Mouse (Mus musculus) midbrain, embryonic 11.5 days (tissue): Measurements from ENCODE around the gene Krtap10-4. TPM values are rescaled to one million over a fixed set of nuclear protein-coding genes. Genes with fewer than 3 reads are reported as not detected.

Experiments
- ATAC-seq: fragments of 200-750 bp; cut with Nextera tagmentation; 2 replicates; pipeline ENCODE4 v1.8.0; 2017; ENCODE audit warnings: moderate TSS enrichment, moderate library complexity; ENCODE audit not compliant: low FRiP score
- DNase-seq: peaks from one replicate; pipeline ENCODE4 v3.0.0; 2015; ENCODE audit warnings: low spot score; ENCODE audit errors: missing footprints
- H3K27ac ChIP-seq: fragments of 300-500 bp; sonication (generic); 2 replicates; pipeline ENCODE4 v1.5.1; 2014; ENCODE audit warnings: low read depth, low read length
- H3K27me3 ChIP-seq: fragments of 300-500 bp; sonication (generic); 2 replicates; pipeline ENCODE4 v1.6.1; 2014; ENCODE audit warnings: mild to moderate bottlenecking, low read length, moderate library complexity, mixed read lengths; ENCODE audit not compliant: control insufficient read depth, insufficient read depth
- H3K36me3 ChIP-seq: fragments of 300-500 bp; sonication (generic); 2 replicates; pipeline ENCODE4 v1.6.1; 2014; ENCODE audit warnings: mild to moderate bottlenecking, low read length, moderate library complexity, mixed read lengths; ENCODE audit not compliant: control insufficient read depth, insufficient read depth
- H3K4me1 ChIP-seq: fragments of 300-500 bp; sonication (generic); 2 replicates; pipeline ENCODE4 v1.6.1; 2014; ENCODE audit warnings: low read length; ENCODE audit not compliant: control insufficient read depth, insufficient read depth
- H3K4me2 ChIP-seq: fragments of 300-500 bp; sonication (generic); 2 replicates; pipeline ENCODE4 v1.6.1; 2014; ENCODE audit warnings: mild to moderate bottlenecking, moderate library complexity
- H3K4me3 ChIP-seq: fragments of 300-500 bp; sonication (generic); 2 replicates; pipeline ENCODE4 v1.5.1; 2014; ENCODE audit warnings: low read depth, low read length
- H3K9ac ChIP-seq: fragments of 300-500 bp; sonication (generic); 2 replicates; pipeline ENCODE4 v1.6.1; 2014; ENCODE audit warnings: low read length
- H3K9me3 ChIP-seq: fragments of 300-500 bp; sonication (generic); 2 replicates; pipeline ENCODE4 v1.6.1; 2016; ENCODE audit warnings: low read length; ENCODE audit not compliant: control insufficient read depth
- WGBS: fragments of 180-500 bp; shearing (Covaris S2); extraction: QIAGEN DNeasy Blood & Tissue Kit; methylation state at CpG from one replicate; pipeline ENCODE4 v1.1.7; 2014; 5-methylcytosine and 5-hydroxymethylcytosine counted together
- polyA plus RNA-seq: library from polyadenylated mRNA; unstranded; fragments of >200 nt; fragmentation: Nextera tagmentation; extraction: Ambion mirVana; gene quantifications from 2 replicates; pipeline ENCODE4 v1.2.1, GENCODE M21; 2014

Gene Krtap10-4
- polyA plus RNA-seq, 1 experiment from 2014 or later = not detected

GRCm38 (mm10) chr10:77846503-77846902 lies 19.6 kb upstream of the Krtap10-4 start, which contains the start of gene Gm36176:
TSS of gene Gm36176 (plus strand) at chr10:77846803.
- Histone ChIP-seq H3K9me3 (peaks cover 6% of the 10 kb centered on the region; the same call in 1 of the 2 replicates), H3K27me3 (no peaks in the 10 kb centered on the region), H3K36me3 (no peaks in the 10 kb centered on the region), H3K27ac (no peak within 1 kb of the TSS), H3K4me2 (no peak within 1 kb of the TSS), H3K4me1 (no peaks in the 10 kb centered on the region), H3K9ac (no peak within 1 kb of the TSS), H3K4me3 (no peak within 1 kb of the TSS)
- no peak for DNase-seq
- 65% methylated on average over 2 of the region's 3 CpGs for WGBS
- no peak for ATAC-seq

- Histone ChIP-seq H3K9ac (no peak overlapping the region), H3K4me3 (no peak overlapping the region), H3K36me3 (no peaks in the 10 kb centered on the region), H3K27me3 (no peaks in the 10 kb centered on the region), H3K27ac (no peak overlapping the region), H3K4me1 (no peaks in the 10 kb centered on the region), H3K4me2 (no peak overlapping the region), H3K9me3 (peaks cover under 1% of the 10 kb centered on the region; the same call in 1 of the 2 replicates)
- no peak for ATAC-seq
- 80% methylated on average over 6 of the region's 6 CpGs for WGBS
- DNase-seq = no peak
These were observed 12.1 kb upstream of the Krtap10-4 start for GRCm38 (mm10) chr10:77839006-77839405.

DNA sequence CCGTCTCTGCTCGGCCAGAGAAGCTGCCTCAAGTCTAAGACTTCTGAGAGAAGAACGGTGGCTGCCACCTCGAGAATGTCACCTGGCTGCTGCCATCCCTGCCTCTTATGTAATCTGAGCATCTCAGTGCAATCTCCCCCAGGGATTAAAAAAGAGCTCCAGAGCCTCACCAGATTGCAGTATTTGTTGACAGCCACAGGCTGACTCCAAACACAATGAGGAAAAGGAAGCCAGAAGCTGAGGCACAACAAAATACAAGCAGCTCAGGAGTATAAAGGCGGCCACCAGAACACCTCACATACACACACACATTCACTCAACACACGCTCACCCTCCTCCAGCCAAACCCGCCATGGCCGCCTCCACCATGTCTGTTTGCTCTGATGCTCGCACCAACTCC lies 8.8 kb upstream of the Krtap10-4 start, which contains the start of gene Krtap10-10:
Krtap10-10 (plus strand) TSS at position 301 of the 400 bp plus-strand sequence.
- Histone ChIP-seq H3K27me3 (no peaks in the 10 kb centered on the region), H3K9me3 (no peaks in the 10 kb centered on the region), H3K36me3 (no peaks in the 10 kb centered on the region), H3K4me2 (no peak within 1 kb of the TSS), H3K27ac (no peak within 1 kb of the TSS), H3K4me1 (no peaks in the 10 kb centered on the region), H3K4me3 (no peak within 1 kb of the TSS), H3K9ac (no peak within 1 kb of the TSS)
- no peak for DNase-seq
- no peak for ATAC-seq
- whole genome bisulfite sequencing = 71% methylated on average over 9 of the region's 9 CpGs

- 32% methylated on average over 4 of the region's 4 CpGs for WGBS
- Histone ChIP-seq H3K36me3 (no peaks in the 10 kb centered on the region), H3K27me3 (no peaks in the 10 kb centered on the region), H3K9ac (no peak overlapping the region), H3K4me2 (no peak overlapping the region), H3K9me3 (no peaks in the 10 kb centered on the region), H3K4me3 (no peak overlapping the region), H3K27ac (no peak overlapping the region), H3K4me1 (no peaks in the 10 kb centered on the region)
- DNase-seq = peak; percentile 66
- no peak for ATAC-seq
These were observed 7.7 kb downstream of the Krtap10-4 start for GRCm38 (mm10) chr10:77819203-77819602.

DNA sequence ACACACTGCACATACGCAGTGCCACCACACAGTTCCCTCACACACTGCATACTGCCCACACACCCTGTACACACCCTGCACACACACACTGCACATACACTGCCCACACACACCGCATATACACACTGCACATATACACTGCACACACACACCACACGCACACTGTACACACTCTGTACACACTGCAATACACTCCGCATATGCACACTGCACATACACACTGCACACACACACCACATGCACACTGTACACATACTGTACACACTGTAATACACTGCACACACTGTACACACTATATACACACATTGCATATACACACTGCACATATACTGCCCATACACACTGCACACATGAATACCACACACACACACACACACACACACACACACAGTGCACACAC lies 8.4 kb downstream of the Krtap10-4 start:
- Histone ChIP-seq H3K36me3 (no peaks in the 10 kb centered on the region), H3K4me3 (no peak overlapping the region), H3K27ac (no peak overlapping the region), H3K9me3 (no peaks in the 10 kb centered on the region), H3K4me2 (no peak overlapping the region), H3K9ac (no peak overlapping the region), H3K27me3 (no peaks in the 10 kb centered on the region), H3K4me1 (no peaks in the 10 kb centered on the region)
- 94% methylated on average over 4 of the region's 4 CpGs for WGBS
- no peak for DNase-seq
- no peak for ATAC-seq

GRCm38 (mm10) chr10:77815514-77815913 lies 11.4 kb downstream of the Krtap10-4 start:
- Histone ChIP-seq H3K9ac (no peak overlapping the region), H3K27ac (no peak overlapping the region), H3K27me3 (no peaks in the 10 kb centered on the region), H3K4me1 (no peaks in the 10 kb centered on the region), H3K9me3 (no peaks in the 10 kb centered on the region), H3K4me3 (no peak overlapping the region), H3K4me2 (no peak overlapping the region), H3K36me3 (no peaks in the 10 kb centered on the region)
- 33% methylated on average over 5 of the region's 5 CpGs for WGBS
- ATAC-seq = no peak
- peak; percentile 90 for DNase-seq

GRCm38 (mm10) chr10:77814382-77814781 lies 12.5 kb downstream of the Krtap10-4 start, which contains the start of gene Gm2696:
TSS of gene Gm2696 (plus strand) at chr10:77814682.
- Histone ChIP-seq H3K9ac (no peak within 1 kb of the TSS), H3K4me3 (no peak within 1 kb of the TSS), H3K36me3 (no peaks in the 10 kb centered on the region), H3K27me3 (no peaks in the 10 kb centered on the region), H3K4me2 (no peak within 1 kb of the TSS), H3K9me3 (no peaks in the 10 kb centered on the region), H3K4me1 (no peaks in the 10 kb centered on the region), H3K27ac (no peak within 1 kb of the TSS)
- WGBS = 65% methylated on average over 4 of the region's 4 CpGs
- ATAC-seq (no peak), DNase-seq (peak; percentile 75)

GRCm38 (mm10) chr10:77811743-77812142 lies 15.2 kb downstream of the Krtap10-4 start, which contains the start of gene Gm9507:
TSS of gene Gm9507 (minus strand) at chr10:77811843.
- ATAC-seq (no peak), DNase-seq (peak; percentile 37)
- Histone ChIP-seq H3K9me3 (no peaks in the 10 kb centered on the region), H3K27me3 (no peaks in the 10 kb centered on the region), H3K9ac (no peak within 1 kb of the TSS), H3K36me3 (no peaks in the 10 kb centered on the region), H3K27ac (no peak within 1 kb of the TSS), H3K4me1 (no peaks in the 10 kb centered on the region), H3K4me3 (no peak within 1 kb of the TSS), H3K4me2 (no peak within 1 kb of the TSS)
- 58% methylated on average over 5 of the region's 5 CpGs for whole genome bisulfite sequencing

GRCm38 (mm10) chr10:77804095-77804494 lies 22.8 kb downstream of the Krtap10-4 start:
- Histone ChIP-seq H3K9ac (no peak overlapping the region), H3K9me3 (no peaks in the 10 kb centered on the region), H3K4me2 (no peak overlapping the region), H3K4me3 (no peak overlapping the region), H3K4me1 (0 out of 2 replicates have a peak, but pooled peaks cover under 1% of the 10 kb centered on the region), H3K36me3 (no peaks in the 10 kb centered on the region), H3K27me3 (no peaks in the 10 kb centered on the region), H3K27ac (no peak overlapping the region)
- 81% methylated on average over 3 of the region's 3 CpGs for WGBS
- no peak for ATAC-seq
- DNase-seq = peak; percentile 35
